Mouse (Mus musculus) mature B cell (primary cell): ENCODE data around the gene I0C0044D17Rik.

Experiments
- in situ Hi-C: fragments of 300-500 bp; cut with MboI; formaldehyde crosslinking; loops from 2 replicates; pipeline ENCODE4 v1.14.3; 2019

The I0C0044D17Rik gene

DNA sequence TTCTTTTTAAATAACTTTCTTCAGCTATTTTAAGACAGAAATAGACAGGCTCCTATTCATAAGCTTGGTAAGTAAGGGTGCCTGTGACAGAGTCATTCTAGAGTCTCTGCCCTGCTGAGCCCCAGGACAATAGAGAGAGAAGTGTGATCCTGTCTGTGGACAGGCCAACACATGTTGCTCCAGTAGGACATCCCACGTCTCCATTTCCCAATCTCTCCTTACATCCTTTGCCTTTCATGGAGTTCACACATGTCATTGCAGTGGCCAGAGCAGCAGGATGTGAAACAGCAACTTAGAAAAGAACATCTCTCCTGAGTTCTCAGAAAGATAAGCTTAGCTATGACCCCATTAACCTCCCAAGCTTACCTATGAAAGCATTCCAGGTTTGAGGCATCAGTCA lies 8.1 kb upstream of the I0C0044D17Rik start:
- in situ Hi-C loops: no loop called here

DNA sequence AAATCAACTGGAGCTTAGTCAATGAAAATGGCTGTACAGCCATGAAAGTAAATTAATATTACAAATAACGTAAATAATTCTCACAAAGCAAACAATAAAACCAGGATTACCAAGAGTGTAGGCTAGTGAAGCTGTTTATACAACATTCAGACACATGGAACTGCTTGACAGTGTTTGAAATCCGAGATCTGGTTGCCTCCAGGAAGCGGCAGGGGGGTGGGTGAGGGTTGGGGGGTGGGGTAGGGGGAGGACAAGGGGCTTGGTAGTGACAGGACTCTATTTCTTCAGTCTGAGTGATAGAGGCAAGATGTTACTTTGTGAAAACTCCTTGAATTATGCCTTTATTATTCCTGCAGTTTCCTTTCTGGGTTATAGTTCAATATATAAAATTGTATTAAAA lies 3.1 kb upstream of the I0C0044D17Rik start:
- in situ Hi-C loops: no loop called here

DNA sequence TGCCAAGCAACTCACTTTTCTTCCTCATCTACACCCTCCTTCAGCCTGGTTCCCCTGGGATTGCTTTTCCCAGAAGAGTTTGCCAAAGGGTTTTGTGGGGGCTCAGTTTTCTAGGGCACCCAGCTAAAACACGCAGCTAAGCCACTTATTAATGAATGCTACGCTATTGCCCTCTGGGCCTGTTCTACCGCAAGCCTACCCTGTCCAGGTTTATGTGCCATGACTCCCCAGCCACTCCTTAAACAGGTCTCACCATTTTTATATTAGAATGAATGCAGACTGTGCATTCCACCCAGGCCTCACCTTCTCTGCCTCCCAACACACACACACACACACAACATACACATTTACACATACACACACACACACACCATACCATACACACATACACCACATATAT lies 593 bp downstream of the I0C0044D17Rik start:
- in situ Hi-C loops: no loop called here

DNA sequence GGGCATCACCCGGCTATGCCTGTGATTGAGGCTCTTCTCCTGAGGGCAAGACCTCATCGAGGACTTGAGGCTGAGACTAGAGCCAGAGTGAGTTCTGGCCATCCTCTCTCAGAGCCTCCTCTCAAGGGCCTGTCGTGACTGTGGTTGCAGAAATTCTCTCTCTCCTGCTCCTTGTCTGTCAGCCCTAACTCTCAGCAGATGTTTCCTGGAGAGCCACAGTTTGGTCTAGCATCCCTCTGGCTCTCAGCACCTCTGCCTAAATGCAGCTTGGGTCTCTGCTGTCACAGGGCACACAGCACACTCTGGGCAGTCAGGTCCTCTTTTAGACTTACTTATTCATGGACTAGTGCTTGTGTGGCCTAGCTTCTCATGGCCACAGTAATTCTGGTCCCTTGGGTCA lies 1.2 kb downstream of the I0C0044D17Rik start:
- in situ Hi-C loops: no loop called here

DNA sequence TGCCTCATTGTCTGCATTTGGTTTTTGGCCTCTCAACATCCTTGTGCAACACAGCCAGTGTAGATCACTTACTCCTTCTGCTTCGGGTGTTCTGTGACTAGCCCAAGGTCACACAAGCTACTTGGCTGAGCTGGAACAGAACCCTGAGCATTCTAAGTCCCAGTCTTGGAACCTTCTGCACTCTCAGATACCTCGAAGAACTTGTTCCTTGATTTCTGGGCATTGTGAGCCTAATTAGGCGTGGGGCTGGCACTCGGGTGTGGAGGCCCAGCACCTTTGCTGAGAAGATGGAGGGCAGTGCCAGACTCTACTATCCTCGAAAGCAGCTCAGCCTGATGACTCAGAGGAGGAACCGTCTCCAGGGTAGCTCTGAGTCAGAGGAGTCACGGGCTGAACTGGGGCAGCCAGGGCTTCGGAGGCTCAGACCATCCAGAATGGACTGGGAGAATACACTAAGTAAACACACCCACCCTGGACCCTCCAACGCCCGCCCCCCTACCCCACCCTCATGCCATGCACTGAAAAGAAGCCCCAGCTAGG lies 4.4 kb downstream of the I0C0044D17Rik start:
- in situ Hi-C loops: no loop called here

DNA sequence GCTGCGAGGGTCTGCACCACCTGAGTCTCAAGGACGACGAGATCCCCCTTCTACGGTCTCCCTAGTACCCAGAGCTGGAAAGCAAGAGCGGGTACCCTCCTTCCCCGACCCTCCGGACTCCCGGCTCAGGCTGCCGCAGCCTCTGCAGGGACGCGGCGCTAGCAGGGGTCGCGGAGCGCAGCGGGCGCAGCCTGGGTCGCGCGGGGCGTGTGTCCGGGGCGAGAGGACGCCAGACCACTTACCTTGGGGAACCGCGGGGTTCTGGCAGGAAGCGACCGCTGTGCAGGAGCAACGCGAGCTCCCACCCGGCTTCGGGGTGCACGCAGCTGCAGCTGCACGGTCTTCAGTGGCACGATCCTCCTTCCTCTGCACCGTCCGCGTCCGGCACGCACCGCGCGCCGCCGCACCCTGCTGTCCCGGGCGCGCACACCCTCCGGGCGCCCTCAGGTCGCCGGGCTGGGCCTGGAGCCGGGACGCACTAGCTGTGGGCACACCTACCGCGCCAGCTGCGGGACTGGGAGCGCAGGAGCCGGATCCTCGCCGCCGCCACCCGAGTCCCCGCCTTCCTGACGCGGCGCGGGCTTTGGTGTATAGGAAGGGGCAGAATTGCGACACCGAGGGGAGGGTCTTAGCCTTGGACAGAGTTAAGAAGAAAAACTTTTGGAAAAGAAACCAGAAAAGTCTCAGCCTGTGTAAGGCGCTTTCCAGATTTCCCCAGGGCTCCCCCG lies 6.3 kb downstream of the I0C0044D17Rik start, which contains the start of gene Kank4:
Gene Kank4 (minus strand): TSS at position 354 of the 728 bp plus-strand sequence.
- in situ Hi-C loops: no loop called here

- in situ Hi-C loops: no loop called here
These were observed 6.8 kb downstream of the I0C0044D17Rik start for GRCm38 (mm10) chr4:98816807-98817183.

GRCm38 (mm10) chr4:98806306-98806705 lies 17.3 kb downstream of the I0C0044D17Rik start:
- in situ Hi-C loops: no loop called here

DNA sequence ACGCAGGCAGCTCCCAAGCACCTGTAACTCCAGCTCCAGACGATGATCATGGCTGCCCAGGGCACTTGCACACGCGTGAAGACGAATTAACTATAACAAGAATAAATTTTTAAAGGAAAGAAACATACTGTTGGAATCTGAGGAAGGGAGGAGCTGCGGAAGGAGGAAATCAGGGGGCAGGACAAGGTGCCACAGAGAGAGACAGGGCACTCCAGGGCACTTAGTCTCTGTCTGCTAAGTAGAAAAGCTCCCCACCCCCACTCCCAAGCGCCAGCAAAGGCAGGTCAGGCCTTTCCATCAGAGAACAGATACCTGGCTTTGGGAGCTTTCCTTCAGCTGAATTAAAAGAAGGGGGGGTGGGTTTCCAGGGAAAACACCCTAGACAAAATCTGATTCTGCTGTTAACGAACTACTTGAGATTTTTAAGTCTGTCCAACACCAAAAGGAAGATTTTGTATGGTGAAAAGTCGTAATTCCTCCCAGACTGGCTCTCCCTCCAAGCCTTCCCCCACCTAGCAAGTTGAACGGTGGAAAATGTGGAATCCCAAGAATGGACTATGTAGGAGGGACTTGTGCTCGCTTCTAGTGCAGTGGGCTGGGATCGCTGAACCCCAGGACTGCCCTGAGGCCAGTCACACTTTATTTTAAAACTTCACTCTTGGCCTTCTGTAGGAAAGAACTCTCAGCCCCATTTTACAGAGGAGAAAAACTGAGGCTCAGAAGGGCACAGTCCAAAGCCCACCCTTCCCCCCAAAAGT lies 18.2 kb downstream of the I0C0044D17Rik start:
- in situ Hi-C loops: no loop called here

DNA sequence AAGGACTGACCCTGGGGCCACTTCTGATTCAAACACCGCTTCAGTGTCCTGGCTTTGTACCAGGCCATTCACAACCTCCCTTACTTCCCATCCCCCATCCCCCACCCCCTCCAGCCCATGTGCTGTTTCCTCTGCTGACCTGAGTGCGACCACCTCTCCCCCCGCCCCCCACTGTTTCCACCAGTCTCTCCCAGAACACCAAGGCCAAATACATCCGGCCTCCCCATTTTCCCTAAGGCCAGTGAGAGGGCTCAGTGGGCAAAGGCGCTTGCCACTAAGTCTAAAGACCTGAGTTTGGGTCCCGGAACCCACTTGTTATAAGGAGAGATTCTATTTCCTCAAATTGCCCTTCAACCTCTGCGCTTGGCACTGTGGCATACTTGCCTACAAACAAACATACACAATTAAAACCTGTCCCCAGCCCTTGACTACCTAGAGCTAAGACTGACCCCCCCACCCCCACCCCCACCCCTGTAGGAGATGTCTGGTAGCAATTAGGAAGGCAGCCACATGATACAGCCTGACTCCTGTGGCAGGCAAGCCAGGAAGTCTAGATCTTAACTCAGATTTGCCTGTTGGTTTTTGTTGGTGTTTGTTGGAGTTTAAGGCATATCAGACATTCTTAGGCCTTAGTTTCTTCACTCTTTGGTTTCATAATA lies 19.0 kb downstream of the I0C0044D17Rik start:
- in situ Hi-C loops: no loop called here

DNA sequence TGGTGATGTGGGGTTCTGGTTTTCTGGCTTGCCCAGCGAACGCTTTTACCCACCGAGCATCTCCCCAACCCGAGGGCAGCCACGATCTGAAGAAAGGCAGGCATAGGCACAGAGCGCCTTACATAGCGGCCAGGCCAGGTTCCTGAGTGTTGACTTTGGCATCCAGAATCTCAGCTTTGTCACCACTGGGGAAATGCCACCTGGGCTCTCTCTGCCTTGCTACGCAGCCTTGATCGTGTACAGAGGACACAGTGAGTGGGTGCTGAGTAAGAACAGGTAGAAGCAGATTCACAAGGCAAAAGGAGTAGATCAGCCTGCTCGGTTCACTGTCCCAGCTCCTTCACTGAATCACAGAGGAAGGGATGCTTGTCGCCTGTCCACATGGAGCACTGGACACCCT lies 21.9 kb downstream of the I0C0044D17Rik start:
- in situ Hi-C loops: no loop called here

DNA sequence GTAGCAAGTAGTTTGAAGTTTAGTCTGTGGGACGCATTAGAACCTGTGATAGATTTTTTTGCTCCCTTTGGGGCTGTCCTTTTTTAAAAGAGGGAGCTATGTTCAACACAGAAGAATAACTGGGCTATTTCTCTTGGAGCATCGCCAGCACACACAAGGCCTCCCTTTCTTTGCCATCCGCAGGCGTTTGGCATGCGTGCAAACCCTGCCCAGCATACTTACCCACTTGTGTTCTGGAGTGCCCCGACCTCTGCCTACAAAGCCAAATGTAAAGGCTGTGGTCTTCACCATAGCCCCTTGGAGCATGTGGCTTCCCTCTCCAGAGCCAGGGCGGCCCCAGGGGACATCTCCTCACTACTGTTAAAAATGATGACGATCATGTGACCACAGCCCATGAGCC lies 22.8 kb downstream of the I0C0044D17Rik start:
- in situ Hi-C loops: no loop called here

DNA sequence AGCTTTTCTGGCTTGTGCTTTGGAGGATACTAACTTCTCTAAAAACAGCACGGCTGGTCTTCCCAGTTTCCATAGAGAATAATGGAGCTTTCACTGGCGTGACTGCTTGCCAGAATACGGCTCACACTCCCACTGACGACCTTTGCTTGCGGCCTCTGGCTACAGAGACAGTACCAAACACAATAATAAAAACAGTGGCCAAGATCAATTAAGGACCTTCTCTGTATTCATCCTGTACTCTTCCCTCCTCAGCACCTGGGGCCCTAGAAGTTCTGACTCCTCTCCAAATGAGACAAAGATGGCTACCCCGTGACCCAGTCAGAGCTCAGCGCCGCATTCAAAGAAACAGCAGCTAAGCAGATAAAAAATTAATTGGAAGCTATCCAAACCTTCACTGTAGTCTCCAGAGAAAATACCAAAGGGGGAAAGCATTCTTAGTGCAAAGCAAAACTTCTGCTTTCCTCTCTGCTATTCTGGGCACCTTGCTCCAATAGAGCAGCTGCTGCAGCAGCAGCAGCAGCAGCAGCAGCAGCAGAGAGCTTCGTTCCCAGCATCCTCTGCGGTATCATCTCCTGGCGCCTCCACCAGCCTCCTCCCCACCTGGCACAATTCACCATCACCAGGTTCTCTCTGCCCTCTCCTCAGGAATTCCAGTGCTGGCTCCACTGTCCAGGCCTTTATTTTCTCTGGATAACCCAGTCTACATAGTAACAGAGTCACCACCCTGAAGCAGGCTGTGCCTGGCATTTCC lies 26.9 kb downstream of the I0C0044D17Rik start:
- in situ Hi-C loops: no loop called here

DNA sequence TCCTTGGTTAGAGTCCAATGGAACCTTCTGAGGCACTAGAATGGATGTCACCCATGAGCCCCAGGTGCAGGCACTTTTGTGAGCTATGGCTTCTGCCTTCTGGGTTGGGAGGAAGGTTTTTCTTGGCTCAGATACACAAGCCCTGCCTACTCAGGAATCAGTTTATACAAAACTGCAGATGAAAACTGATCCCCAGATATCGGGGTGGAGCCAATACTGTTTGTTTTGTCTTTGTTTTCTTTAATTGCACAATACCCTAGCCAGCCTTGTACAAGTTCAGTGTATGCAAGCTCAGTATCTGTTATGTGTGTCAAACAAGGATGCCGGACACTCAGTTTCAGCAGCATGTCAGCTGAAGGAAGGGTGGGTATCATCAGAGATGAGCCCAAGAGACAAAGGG lies 28.4 kb downstream of the I0C0044D17Rik start:
- in situ Hi-C loops: no loop called here

- in situ Hi-C loops: no loop called here
These were observed 30.2 kb downstream of the I0C0044D17Rik start for GRCm38 (mm10) chr4:98793486-98793885.

DNA sequence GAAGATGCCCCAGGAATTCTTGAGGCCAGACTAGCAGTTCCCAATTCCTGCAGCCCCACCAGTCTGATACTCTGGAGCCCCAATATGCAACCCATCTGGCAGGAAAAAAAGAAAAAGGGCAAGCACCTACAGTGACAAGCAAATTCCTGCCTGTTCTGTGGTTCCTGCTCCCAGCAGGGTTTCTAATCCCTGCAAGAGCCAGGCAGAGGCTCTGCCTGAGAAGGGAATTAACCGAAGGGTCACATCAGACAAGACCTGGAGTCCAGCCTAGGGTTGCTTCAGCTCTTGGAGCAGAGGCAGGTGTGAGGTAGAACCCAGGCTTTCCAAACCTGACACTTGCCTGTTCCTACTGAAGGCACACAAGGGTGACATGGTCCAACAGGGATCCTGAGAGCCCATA lies 32.9 kb downstream of the I0C0044D17Rik start:
- in situ Hi-C loops: no loop called here

DNA sequence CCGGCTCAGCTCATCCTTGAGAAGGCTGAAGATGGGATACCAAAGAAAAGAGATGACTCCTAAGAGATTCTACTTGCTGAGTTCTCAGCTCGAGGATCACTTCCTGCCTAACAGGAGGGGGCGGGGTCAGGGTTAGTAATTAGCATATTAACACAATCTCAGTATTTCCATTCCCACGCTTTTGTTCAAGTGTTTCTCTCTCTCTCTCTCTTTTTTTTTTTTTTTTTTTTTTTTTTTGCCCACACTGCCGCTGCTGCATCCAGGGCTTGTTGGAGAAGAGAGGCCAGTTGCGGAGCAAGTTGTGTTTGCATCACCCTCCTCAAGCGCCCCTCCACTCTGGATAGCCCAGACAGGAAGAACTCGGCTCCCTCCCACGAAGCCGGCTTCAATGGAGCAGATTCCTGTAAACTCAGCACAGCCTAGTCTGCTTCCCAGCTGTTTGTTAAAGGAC lies 33.8 kb downstream of the I0C0044D17Rik start:
- in situ Hi-C loops: no loop called here

DNA sequence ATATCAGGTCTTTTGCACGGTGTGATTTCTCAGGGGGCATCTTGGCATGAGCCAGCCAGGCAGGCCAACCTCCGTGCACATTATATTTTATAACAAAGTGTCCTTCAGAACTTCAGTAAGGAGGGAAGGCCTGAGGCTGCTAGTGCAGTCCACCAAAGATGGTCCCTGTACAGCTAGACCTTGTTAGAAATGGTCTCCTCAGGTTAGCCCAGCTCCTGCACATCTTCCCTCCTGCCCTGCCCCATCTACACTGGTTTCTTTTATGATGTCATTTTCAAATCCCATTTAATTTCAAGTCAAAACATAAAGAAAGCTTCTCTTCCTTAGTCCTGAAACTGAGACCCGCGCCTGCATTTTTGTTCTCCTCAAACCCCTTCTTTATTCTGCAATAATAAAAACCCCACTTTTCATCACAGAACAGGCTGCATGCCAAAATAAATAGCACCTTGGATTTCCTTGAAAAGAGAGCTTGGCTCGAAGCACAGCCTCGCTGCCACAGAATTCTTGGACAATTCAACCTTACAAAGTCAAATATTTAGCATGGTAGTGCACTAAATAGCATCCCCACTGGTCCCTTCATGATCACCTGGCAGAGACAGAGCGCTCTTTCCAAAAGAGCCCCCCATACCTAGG lies 34.4 kb downstream of the I0C0044D17Rik start:
- in situ Hi-C loops: no loop called here

- in situ Hi-C loops: no loop called here
These were observed 37.4 kb downstream of the I0C0044D17Rik start for GRCm38 (mm10) chr4:98786281-98786680.

DNA sequence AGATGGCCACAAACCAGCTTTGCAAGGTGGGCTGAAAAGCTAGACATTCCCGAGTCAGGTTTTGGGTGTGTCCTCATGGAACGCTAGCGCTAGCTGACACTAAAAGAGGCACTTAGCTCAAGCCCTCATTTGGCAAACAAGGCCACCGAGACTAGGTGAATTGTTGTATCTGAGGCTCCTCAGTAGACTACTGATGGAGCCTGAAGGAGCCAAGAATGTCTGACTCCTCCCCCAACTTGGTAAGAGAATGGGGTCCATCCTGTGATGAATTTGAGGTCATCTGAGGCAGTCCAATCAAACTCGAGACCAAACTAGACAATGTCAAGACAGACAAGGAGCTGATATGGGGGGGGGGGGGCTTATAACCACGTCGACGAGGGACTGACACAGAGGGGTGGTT lies 37.8 kb downstream of the I0C0044D17Rik start:
- in situ Hi-C loops: no loop called here

DNA sequence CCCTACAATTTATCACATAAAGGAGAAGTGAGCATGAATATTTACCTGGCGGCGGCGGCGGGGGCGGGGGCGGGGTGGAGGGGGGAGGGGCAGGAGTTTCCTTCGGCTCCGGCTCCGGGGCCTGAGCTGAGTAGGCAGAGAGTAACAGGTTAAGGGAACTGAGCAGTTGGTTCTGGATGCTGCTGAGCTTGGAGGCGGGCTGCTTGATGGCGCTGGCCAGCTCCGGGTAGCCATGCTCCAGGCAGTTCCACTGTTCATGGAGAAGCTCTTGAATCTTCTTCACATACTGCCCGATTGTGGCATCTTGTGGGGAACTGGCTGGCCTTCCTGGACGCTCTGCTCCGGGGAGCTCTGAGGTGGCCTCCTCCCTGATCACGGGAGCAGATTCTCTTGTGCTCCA lies 45.4 kb downstream of the I0C0044D17Rik start:
- in situ Hi-C loops: no loop called here
